Mouse (Mus musculus): ENCODE results near the gene Mogat1. TPM values are rescaled to one million over a fixed set of nuclear protein-coding genes. Genes with fewer than 3 reads are reported as not detected.

Mogat1 gene
- polyA plus RNA-seq, 1 experiment, result not detected

GRCm38 (mm10) chr1:78585080-78585479 is 74.3 kb downstream of the Mogat1 start:
- TF ChIP-seq GATA1 (IDR thresholded peaks at IDR 0.05; ENCODE audit: low read length), result no peak

GRCm38 (mm10) chr1:78586986-78587385 is 76.2 kb downstream of the Mogat1 start:
- no peak for TF ChIP-seq GATA1 (IDR thresholded peaks at IDR 0.05; ENCODE audit: low read length)

Other genes with a start within 250 kb of the Mogat1 start
- not detected in 2 replicates for gene Sgpp2, start 200.6 kb upstream of the Mogat1 start, polyA plus RNA-seq (2012)
- 12.5 and 25.9 TPM in 2 replicates for gene Farsb, start 22.1 kb upstream of the Mogat1 start, polyA plus RNA-seq (2012)
- not detected in 2 replicates for gene BC035947, start 1.2 kb downstream of the Mogat1 start, polyA plus RNA-seq (2012)
- gene Acsl3, start 146.8 kb downstream of the Mogat1 start, polyA plus RNA-seq (2012), result 15.8 and 29.5 TPM in 2 replicates
- 0.51 and 0.52 TPM in 2 replicates for gene Utp14b, start 147.0 kb downstream of the Mogat1 start, polyA plus RNA-seq (2012)

All from G1E-ER4 (cell line).